Mouse (Mus musculus) kidney, adult 2 months (tissue): ENCODE measurements around the gene Tmc4.

Experiments used
- CTCF ChIP-seq: fragments of 200-500 bp; conservative IDR thresholded peaks from 2 replicates; pipeline ENCODE4 v1.5.1; 2011; ENCODE audit warnings: low read depth, mild to moderate bottlenecking, control low read depth, low read length, moderate library complexity, mixed read lengths; ENCODE audit not compliant: insufficient read depth, insufficient read length
- POLR2A ChIP-seq: fragments of 200-500 bp; IDR thresholded peaks from one replicate; pipeline ENCODE4 v1.6.1; 2011; ENCODE audit warnings: low read depth, low read length, control low read depth

GRCm38 (mm10) chr7:3705911-3706310 lies 28.6 kb upstream of the Tmc4 start:
- TF ChIP-seq POLR2A = no peak
- TF ChIP-seq CTCF = no peak
